Mouse (Mus musculus): ENCODE data around the gene Mmp8.
A peak's percentile ranks its signal among the peaks of the same experiment; 100 is the strongest.

Gene Mmp8

DNA sequence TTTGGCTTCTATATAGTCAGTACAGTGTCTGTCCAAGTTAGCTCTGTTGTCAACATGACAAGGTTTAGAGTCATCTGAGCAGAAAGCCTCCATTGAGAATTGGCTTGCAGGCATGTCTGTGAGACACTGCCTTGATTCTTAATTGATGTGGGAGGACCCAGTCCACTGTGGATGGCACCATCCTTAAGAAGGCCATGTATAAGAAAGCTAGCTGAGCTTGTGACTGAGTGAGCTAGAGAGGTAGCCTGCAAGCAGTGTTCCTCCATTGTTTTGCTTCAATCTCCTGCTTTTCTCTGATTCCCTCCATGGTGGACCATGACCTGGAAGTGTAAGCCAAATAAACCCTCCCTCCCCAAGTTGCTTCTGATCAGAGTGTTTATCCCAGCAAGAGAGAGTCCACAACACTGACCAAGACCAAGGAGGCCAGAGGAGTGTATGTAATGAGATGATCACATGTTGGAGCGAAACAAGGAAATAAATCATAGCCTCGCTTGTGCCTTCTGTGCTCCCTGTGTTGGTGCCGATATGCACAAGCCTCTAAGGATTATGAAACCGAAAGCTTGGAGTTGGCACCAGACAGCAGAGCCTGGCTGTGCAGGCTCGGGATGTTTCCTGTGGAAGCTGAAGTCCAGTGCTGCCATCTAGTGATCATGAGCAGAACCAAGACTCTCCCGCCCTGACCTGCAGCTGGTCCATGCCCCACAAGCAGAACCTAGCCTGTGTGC is 36.7 kb downstream of the Mmp8 start:
- DNase-seq = peak; percentile 86 to 89

DNA sequence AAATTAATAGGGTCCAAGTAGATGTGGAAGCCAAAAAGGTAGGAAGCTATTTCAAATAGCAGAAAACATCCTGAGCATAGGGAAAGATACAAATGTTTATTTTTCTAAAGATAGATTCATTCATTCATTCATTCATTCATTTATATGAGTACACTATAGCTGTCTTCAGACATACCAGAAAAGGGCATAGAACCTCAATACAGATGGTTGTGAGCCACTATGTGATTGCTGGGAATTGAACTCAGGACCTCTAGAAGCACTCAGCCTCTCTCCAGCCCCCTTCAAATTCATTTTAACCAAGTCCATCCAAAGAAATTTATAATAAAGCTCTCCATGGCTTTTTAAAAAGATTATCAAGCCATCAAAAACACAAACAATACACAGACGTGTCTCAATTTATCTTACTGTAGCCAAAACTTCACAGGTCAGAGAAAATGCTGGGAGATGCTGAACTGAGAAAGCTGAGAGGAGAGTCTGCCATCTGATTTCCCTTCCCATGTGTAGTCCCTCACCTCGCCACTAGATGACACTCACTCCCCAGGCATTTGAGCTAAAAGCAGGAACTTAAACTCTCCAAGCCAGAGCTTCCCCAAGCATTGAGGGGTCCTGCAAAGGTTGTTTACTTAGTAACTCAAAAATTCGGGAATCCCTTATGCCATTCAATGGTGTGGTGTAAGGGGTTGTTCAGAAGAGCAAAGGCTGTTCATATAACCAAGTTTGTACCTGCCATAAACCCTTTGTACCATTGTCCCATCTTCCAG is 44.9 kb downstream of the Mmp8 start:
- peak; percentile 29 to 79 for DNase-seq

DNA sequence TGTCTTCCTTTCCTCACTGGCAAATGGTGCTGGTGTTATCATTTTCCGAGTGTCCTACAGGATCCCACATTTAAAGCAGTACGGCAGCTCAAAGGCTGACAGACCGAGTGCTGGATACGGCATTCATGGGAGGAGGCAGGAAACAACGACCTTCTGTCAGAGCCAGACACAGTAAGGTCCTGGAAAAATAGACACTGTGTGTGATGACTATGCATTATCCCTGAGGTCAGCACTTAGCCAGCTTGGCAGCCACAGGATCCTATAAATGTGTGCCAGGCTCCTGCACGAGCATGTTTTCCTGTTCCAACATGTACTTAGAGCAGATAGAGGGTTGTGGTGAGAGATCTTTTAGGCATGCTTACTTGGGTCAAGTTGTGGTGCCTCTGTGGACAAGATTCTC is 45.7 kb downstream of the Mmp8 start:
- DNase-seq = no peak

DNA sequence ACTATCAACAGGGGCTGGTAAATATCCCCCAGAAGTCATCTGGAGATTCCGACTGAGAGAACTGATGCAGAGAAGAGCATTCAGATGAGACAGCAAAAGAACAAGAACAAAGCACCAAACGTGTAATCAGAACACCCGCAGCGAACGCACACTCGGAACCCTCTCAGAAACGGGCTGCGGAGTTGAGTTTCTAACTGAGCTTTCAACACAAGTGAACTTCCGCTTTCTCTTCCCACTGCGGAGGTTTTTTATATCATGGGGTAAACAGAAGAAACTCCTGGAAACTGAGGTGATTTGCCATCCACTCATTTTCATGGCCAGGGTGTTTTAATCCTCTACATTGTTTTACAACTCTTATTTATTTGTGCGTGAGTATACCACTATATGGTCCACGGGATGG is 47.4 kb downstream of the Mmp8 start:
- DNase-seq = no peak
